Comparison of ENCODE assay signal across 8 mouse cellular contexts in the genomic region with DNA sequence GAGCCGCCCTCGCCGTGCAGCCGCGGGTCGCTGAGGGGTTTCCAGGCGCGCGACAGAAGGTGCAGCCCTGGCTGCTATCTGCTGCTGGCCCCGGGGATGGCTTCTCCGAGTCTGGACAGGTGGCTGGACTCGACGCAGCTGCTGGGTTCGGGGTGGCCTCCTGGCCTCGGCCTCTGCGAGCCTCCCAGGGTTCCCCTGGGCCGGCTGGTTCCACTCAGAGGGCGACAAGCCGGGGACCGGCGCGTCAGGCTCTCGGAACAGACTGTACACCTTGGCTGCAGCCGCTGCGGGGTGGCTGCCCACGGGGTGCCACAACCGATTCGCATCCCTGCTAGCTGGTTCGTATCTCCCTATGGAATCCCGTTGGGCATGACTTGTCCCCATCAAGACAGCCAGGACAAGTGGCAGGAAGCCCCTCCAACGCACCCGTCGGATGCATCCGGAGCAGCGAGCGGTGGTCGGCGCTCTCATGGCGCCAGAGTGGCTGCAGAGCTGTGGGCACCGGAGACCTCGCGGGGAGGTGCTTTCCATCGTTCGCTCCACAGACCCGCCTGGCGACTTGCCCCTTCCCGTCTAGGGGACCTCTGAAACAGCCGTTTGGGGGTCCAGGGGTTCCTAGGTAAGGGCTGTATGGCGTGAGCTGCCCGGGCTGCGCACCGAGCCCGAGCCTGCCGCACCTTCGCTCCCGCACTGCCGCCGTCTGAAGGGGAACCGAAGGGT. TPM values are rescaled to one million over a fixed set of nuclear protein-coding genes. Genes with fewer than 3 reads are reported as not detected.
DNase-seq lines count a peak whose midpoint lies in the region; ATAC-seq and TF ChIP-seq lines count a peak whose summit lies in the region.

No protein-coding gene starts in this region.

- peak overlapping the region; percentile 45 for H3K4me3 ChIP-seq in kidney, embryonic 16.5 days (ENCODE audit: low read length)
- H3K4me3 ChIP-seq in forebrain, embryonic 14.5 days (ENCODE audit: low read depth, low read length) = peak overlapping the region; percentile 17
- H3K4me3 ChIP-seq in liver, embryonic 14.5 days (ENCODE audit: insufficient read depth in 1 of 2, low read depth in 2 of 2, low read length in 2 of 2) = peak overlapping the region in 1 of 2 experiments; percentile 29; a peak in 2 of 4 replicates

- no peak overlapping the region for H3K27ac ChIP-seq in kidney, embryonic 16.5 days (ENCODE audit: low read length)
- H3K27ac ChIP-seq in forebrain, embryonic 14.5 days (ENCODE audit: low read depth, low read length) = no peak overlapping the region
- no peak overlapping the region for H3K27ac ChIP-seq in liver, embryonic 14.5 days

- H3K9me3 ChIP-seq in kidney, embryonic 16.5 days (ENCODE audit: low read length) = no peaks in the 10 kb centered on the region
- no peaks in the 10 kb centered on the region for H3K9me3 ChIP-seq in forebrain, embryonic 14.5 days (replicated peaks; ENCODE audit: control insufficient read depth, low read length)
- no peaks in the 10 kb centered on the region for H3K9me3 ChIP-seq in liver, embryonic 14.5 days (ENCODE audit: control insufficient read depth, low read length)

- TF ChIP-seq EP300 in liver, embryonic 14.5 days (IDR thresholded peaks at IDR 0.05; ENCODE audit: low read depth) = no peak

- H3K9ac ChIP-seq in kidney, embryonic 16.5 days (replicated peaks; ENCODE audit: low read length) = peak overlapping the region; percentile 31; the same call in 1 of the 2 replicates
- peak overlapping the region; percentile 13; the same call in 1 of the 2 replicates for H3K9ac ChIP-seq in forebrain, embryonic 14.5 days (ENCODE audit: low read length)
- H3K9ac ChIP-seq in liver, embryonic 14.5 days (replicated peaks) = no peak overlapping the region

- TF ChIP-seq CTCF in liver, embryonic 14.5 days (IDR thresholded peaks at IDR 0.05; ENCODE audit: low read depth) = no peak

- H3K4me1 ChIP-seq in kidney, embryonic 16.5 days (ENCODE audit: insufficient read depth, low read length) = peaks cover 17% of the 10 kb centered on the region
- 0 out of 2 replicates have a peak, but pooled peaks cover 2% of the 10 kb centered on the region for H3K4me1 ChIP-seq in forebrain, embryonic 14.5 days (ENCODE audit: control insufficient read depth, insufficient read depth, low read length)
- no peaks in the 10 kb centered on the region for H3K4me1 ChIP-seq in liver, embryonic 14.5 days (replicated peaks; ENCODE audit: control insufficient read depth in 2 of 2, insufficient read depth in 2 of 2, low read length in 1 of 2)

- H3K4me2 ChIP-seq in kidney, embryonic 16.5 days (replicated peaks; ENCODE audit: low read depth, low read length) = peak overlapping the region; percentile 56
- H3K4me2 ChIP-seq in forebrain, embryonic 14.5 days (ENCODE audit: low read length) = peak overlapping the region; percentile 46
- H3K4me2 ChIP-seq in liver, embryonic 14.5 days (ENCODE audit: low read depth) = peak overlapping the region; percentile 50

- ATAC-seq in kidney, embryonic 16.5 days (ENCODE audit: low FRiP score, low TSS enrichment) = peak; percentile 5; the same call in 1 of the 2 replicates
- no peak for ATAC-seq in forebrain, embryonic 14.5 days
- no peak for ATAC-seq in liver, embryonic 14.5 days (ENCODE audit: insufficient read depth)

- whole genome bisulfite sequencing in kidney, embryonic 16.5 days = 1% methylated on average over 59 of the region's 59 CpGs
- 1% methylated on average over 58 of the region's 59 CpGs for WGBS in forebrain, embryonic 14.5 days
- WGBS in liver, embryonic 14.5 days (ENCODE audit: insufficient replicate concordance) = 2% methylated on average over 59 of the region's 59 CpGs

- DNase-seq in kidney, adult 9 months = no peak
- DNase-seq in brain, adult 2 months (ENCODE audit: low read depth, low spot score) = peak; percentile 41
- DNase-seq in forebrain, embryonic 14.5 days (ENCODE audit: low spot score) = no peak
- DNase-seq in liver, embryonic 14.5 days (ENCODE audit: low read depth in 3 of 3, low spot score in 3 of 3) = no peak
- DNase-seq in testis, postnatal 14 days (ENCODE audit: low spot score) = peak; percentile 24
- no peak for DNase-seq in ovary, adult 18-20 months (ENCODE audit: low spot score)
- no peak for DNase-seq in c-Kit-positive CD71-positive TER-119-positive erythroid progenitor cells, embryonic 14.5 days (ENCODE audit: low spot score)

- H3K36me3 ChIP-seq in kidney, embryonic 16.5 days (ENCODE audit: insufficient read depth, low read length) = no peaks in the 10 kb centered on the region
- H3K36me3 ChIP-seq in forebrain, embryonic 14.5 days (ENCODE audit: control insufficient read depth, insufficient read depth, low read length) = no peaks in the 10 kb centered on the region
- no peaks in the 10 kb centered on the region for H3K36me3 ChIP-seq in liver, embryonic 14.5 days (replicated peaks; ENCODE audit: control insufficient read depth, insufficient read depth, low read depth)

- peaks cover 57% of the 10 kb centered on the region for H3K27me3 ChIP-seq in kidney, embryonic 16.5 days (ENCODE audit: insufficient read depth, low read length)
- H3K27me3 ChIP-seq in forebrain, embryonic 14.5 days (replicated peaks; ENCODE audit: control insufficient read depth, insufficient read depth, low read length) = peaks cover 47% of the 10 kb centered on the region
- H3K27me3 ChIP-seq in liver, embryonic 14.5 days (ENCODE audit: control insufficient read depth, insufficient read depth, low read length) = peaks cover 41% of the 10 kb centered on the region

RNA-seq across cellular contexts. Expression of a gene that starts 0.4 kb away (rescaled TPM):
- 0.89 and 0.98 TPM in 2 replicates for polyA plus RNA-seq in kidney, embryonic 16.5 days (2015; fragmentation: Nextera tagmentation; extraction: Ambion mirVana)
- 0.04 TPM in 1 of 2 replicates, not detected in the other for polyA plus RNA-seq in forebrain, embryonic 14.5 days (2014; fragmentation: Nextera tagmentation; extraction: Ambion mirVana)
- 0.12 and 0.21 TPM in 2 replicates for polyA plus RNA-seq in liver, embryonic 14.5 days (2012; rRNA removed)
- polyA plus RNA-seq in liver, embryonic 14.5 days (2014; fragmentation: Nextera tagmentation; extraction: Ambion mirVana) = 0.08 and 0.16 TPM in 2 replicates

Comparison
In these comparisons a context has a peak if more than half of its experiments do, and no peak if none do; other contexts are left out.
1. DNase-seq: peak in brain, adult 2 months (single experiment) and testis, postnatal 14 days (single experiment); none in kidney, adult 9 months (single experiment), forebrain, embryonic 14.5 days (single experiment), liver, embryonic 14.5 days (0 of 3), ovary, adult 18-20 months (single experiment) and c-Kit-positive CD71-positive TER-119-positive erythroid progenitor cells, embryonic 14.5 days (single experiment).
2. Peak in every context shown above with its lines, with median percentiles within 50 percentile points of each other: H3K4me2 ChIP-seq.